ENCODE assay signal across 24 mouse cellular contexts in genomic region chr10:47365016-47365538, GRCm38 (mm10).
A peak's percentile ranks its signal among the peaks of the same experiment; 100 is the strongest.
DNase-seq lines count a peak whose midpoint lies in the region; ATAC-seq and TF ChIP-seq lines count a peak whose summit lies in the region.
"Had no signal": no experiment of that assay in that cellular context is flagged by ENCODE, and none has a peak within 500 bp of the region (broad histone marks: within the 10 kb centered on the region; RNA-seq: fewer than 3 reads in every experiment).

No protein-coding gene starts in this region.

- no peak overlapping the region for H3K27ac ChIP-seq in hindbrain, postnatal 0 days
- no peak overlapping the region for H3K27ac ChIP-seq in hindbrain, embryonic 10.5 days
- no peak overlapping the region for H3K27ac ChIP-seq in forebrain, postnatal 0 days (ENCODE audit: low read depth, low read length)
- H3K27ac ChIP-seq: heart, embryonic 15.5 days; kidney, embryonic 15.5 days; limb, embryonic 15.5 days; liver, embryonic 15.5 days; lung, embryonic 15.5 days; macrophage; neural tube, embryonic 13.5 days had no signal

- no peaks in the 10 kb centered on the region for H3K36me3 ChIP-seq in hindbrain, postnatal 0 days (ENCODE audit: insufficient read depth, low read length)
- H3K36me3 ChIP-seq in hindbrain, embryonic 10.5 days = no peaks in the 10 kb centered on the region
- no peaks in the 10 kb centered on the region for H3K36me3 ChIP-seq in forebrain, postnatal 0 days (ENCODE audit: insufficient read depth)
- H3K36me3 ChIP-seq: heart, embryonic 15.5 days; kidney, embryonic 15.5 days; limb, embryonic 15.5 days; liver, embryonic 15.5 days; lung, embryonic 15.5 days; neural tube, embryonic 13.5 days had no signal

- ATAC-seq in hindbrain, postnatal 0 days = no peak
- no peak for ATAC-seq in forebrain, postnatal 0 days

- H3K4me3 ChIP-seq in hindbrain, postnatal 0 days (ENCODE audit: low read length) = no peak overlapping the region
- H3K4me3 ChIP-seq in hindbrain, embryonic 10.5 days = no peak overlapping the region
- no peak overlapping the region for H3K4me3 ChIP-seq in forebrain, postnatal 0 days (ENCODE audit: low read depth, low read length)
- H3K4me3 ChIP-seq: heart, embryonic 15.5 days; kidney, embryonic 15.5 days; limb, embryonic 15.5 days; liver, embryonic 15.5 days; lung, embryonic 15.5 days; neural tube, embryonic 13.5 days had no signal

- no peak overlapping the region for H3K9ac ChIP-seq in hindbrain, postnatal 0 days (replicated peaks; ENCODE audit: low read length)
- no peak overlapping the region for H3K9ac ChIP-seq in forebrain, postnatal 0 days
- H3K9ac ChIP-seq: heart, embryonic 15.5 days; kidney, embryonic 15.5 days; limb, embryonic 15.5 days; liver, embryonic 15.5 days; lung, embryonic 15.5 days; neural tube, embryonic 13.5 days had no signal

- WGBS in hindbrain, postnatal 0 days = 27% methylated on average over 1 of the region's 1 CpGs
- WGBS in hindbrain, embryonic 10.5 days = 44% methylated on average over 1 of the region's 1 CpGs
- WGBS in forebrain, postnatal 0 days = 10% methylated on average over 1 of the region's 1 CpGs

- TF ChIP-seq CTCF in hindbrain, postnatal 0 days (IDR thresholded peaks at IDR 0.05; ENCODE audit: low read depth) = no peak
- no peak for TF ChIP-seq CTCF in brain, embryonic 14.5 days (IDR thresholded peaks at IDR 0.05; ENCODE audit: borderline replicate concordance, extremely low read depth, insufficient read depth, insufficient read length)
- TF ChIP-seq CTCF in forebrain, postnatal 0 days (IDR thresholded peaks at IDR 0.05; ENCODE audit: low read depth) = no peak

- H3K9me3 ChIP-seq in hindbrain, postnatal 0 days (ENCODE audit: low read length) = no peaks in the 10 kb centered on the region
- no peaks in the 10 kb centered on the region for H3K9me3 ChIP-seq in hindbrain, embryonic 10.5 days
- no peaks in the 10 kb centered on the region for H3K9me3 ChIP-seq in forebrain, postnatal 0 days (ENCODE audit: low read length)
- H3K9me3 ChIP-seq: heart, embryonic 15.5 days; kidney, embryonic 15.5 days; limb, embryonic 15.5 days; liver, embryonic 15.5 days; lung, embryonic 15.5 days; neural tube, embryonic 13.5 days had no signal

- no peaks in the 10 kb centered on the region for H3K4me1 ChIP-seq in hindbrain, postnatal 0 days (ENCODE audit: insufficient read depth, low read length)
- no peaks in the 10 kb centered on the region for H3K4me1 ChIP-seq in hindbrain, embryonic 10.5 days (replicated peaks)
- no peaks in the 10 kb centered on the region for H3K4me1 ChIP-seq in forebrain, postnatal 0 days (ENCODE audit: insufficient read depth)
- H3K4me1 ChIP-seq: heart, embryonic 15.5 days; kidney, embryonic 15.5 days; limb, embryonic 15.5 days; liver, embryonic 15.5 days; lung, embryonic 15.5 days; neural tube, embryonic 13.5 days had no signal

- intact Hi-C loops in left cerebral cortex, postnatal 10 days (cut with DNase I) = no loop called here

- DNase-seq in hindbrain, postnatal 0 days (ENCODE audit: low spot score) = peak; percentile 8
- DNase-seq in hindbrain, embryonic 10.5 days (ENCODE audit: low spot score) = no peak
- peak; percentile 11 for DNase-seq in R1 (ENCODE audit: low read depth, low spot score)
- peak; percentile 87 for DNase-seq in brain, embryonic 14.5 days (ENCODE audit: low read depth)
- peak; percentile 1 for DNase-seq in forebrain, postnatal 0 days
- DNase-seq in liver = no peak
- DNase-seq in left cerebral cortex, postnatal 10 days (ENCODE audit: extremely low spot score in 1 of 2, low spot score in 2 of 2) = no peak
- no peak for DNase-seq in layer of hippocampus, postnatal 25 days (ENCODE audit: extremely low spot score in 1 of 2, low spot score in 1 of 2)
- DNase-seq: adrenal gland, postnatal 10 days; B cell, adult 2 months; cerebellum, adult 8-10 months; cerebellum, postnatal 36 days; heart, postnatal 36 days; kidney, adult 11 months; kidney, postnatal 36 days; left cerebral cortex, postnatal 4 days had no signal

- H3K4me2 ChIP-seq in hindbrain, postnatal 0 days (ENCODE audit: low read depth, low read length) = no peak overlapping the region
- no peak overlapping the region for H3K4me2 ChIP-seq in forebrain, postnatal 0 days (ENCODE audit: low read depth)
- H3K4me2 ChIP-seq: heart, embryonic 15.5 days; kidney, embryonic 15.5 days; limb, embryonic 15.5 days; liver, embryonic 15.5 days; lung, embryonic 15.5 days; neural tube, embryonic 13.5 days had no signal

- TF ChIP-seq POLR2A in brain, embryonic 14.5 days (IDR thresholded peaks at IDR 0.05; ENCODE audit: borderline replicate concordance, extremely low read depth, insufficient read depth, insufficient read length, poor library complexity, severe bottlenecking) = no peak

- no peaks in the 10 kb centered on the region for H3K27me3 ChIP-seq in hindbrain, postnatal 0 days (ENCODE audit: insufficient read depth, low read length)
- no peaks in the 10 kb centered on the region for H3K27me3 ChIP-seq in hindbrain, embryonic 10.5 days (ENCODE audit: insufficient read depth, poor library complexity, severe bottlenecking)
- H3K27me3 ChIP-seq in forebrain, postnatal 0 days (ENCODE audit: insufficient read depth, low read length) = no peaks in the 10 kb centered on the region
- H3K27me3 ChIP-seq: CH12.LX; heart, embryonic 15.5 days; kidney, embryonic 15.5 days; limb, embryonic 15.5 days; liver, embryonic 15.5 days; lung, embryonic 15.5 days; neural tube, embryonic 13.5 days had no signal

Comparison
In these comparisons a context has a peak if more than half of its experiments do, and no peak if none do; other contexts are left out.
1. DNase-seq: peak in hindbrain, postnatal 0 days (single experiment), R1 (single experiment), brain, embryonic 14.5 days (single experiment) and forebrain, postnatal 0 days (single experiment); none in hindbrain, embryonic 10.5 days (single experiment), liver (single experiment), left cerebral cortex, postnatal 10 days (0 of 2) and layer of hippocampus, postnatal 25 days (0 of 2).